Comparison of ENCODE assay signal across 11 mouse cellular contexts in the genomic region with DNA sequence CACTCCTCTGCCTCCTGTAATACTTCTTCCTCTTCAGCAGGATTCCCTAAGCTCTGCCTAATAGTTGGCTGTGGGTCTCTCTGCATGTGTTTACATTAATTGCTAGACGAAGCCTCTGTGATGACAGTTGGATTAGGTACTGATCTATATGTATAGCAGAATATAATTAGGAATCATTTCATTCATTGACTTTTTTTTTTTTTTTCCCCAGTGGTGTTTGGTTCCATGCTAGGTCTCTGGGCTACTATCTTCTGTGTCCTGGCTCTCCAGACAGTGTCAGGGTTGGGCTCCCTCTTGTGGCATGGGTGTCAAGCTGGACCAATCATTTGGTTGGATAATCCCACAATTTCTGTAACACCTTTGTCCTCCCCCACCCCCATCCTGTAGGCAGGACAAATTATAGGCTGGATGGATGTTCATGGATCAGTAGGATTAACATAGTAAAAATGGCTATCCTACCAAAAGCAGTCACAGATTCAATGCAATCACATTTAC.
A peak's percentile ranks its signal among the peaks of the same experiment; 100 is the strongest.
DNase-seq lines count a peak whose midpoint lies in the region; ATAC-seq and TF ChIP-seq lines count a peak whose summit lies in the region.
"Had no signal": no experiment of that assay in that cellular context is flagged by ENCODE, and none has a peak within 500 bp of the region (broad histone marks: within the 10 kb centered on the region; RNA-seq: fewer than 3 reads in every experiment).

No protein-coding gene starts in this region.

- H3K36me3 ChIP-seq in kidney, postnatal 0 days (ENCODE audit: insufficient read depth, low read length), result no peaks in the 10 kb centered on the region
- no peaks in the 10 kb centered on the region for H3K36me3 ChIP-seq in kidney, embryonic 14.5 days (ENCODE audit: control insufficient read depth, insufficient read depth, low read length)
- H3K36me3 ChIP-seq in MEL (ENCODE audit: control insufficient read depth in 1 of 2, insufficient read depth in 2 of 2, low read length in 2 of 2), result peaks cover 0 to 39% of the 10 kb centered on the region in 2 experiments; a peak in 3 of 4 replicates
- H3K36me3 ChIP-seq in lung, embryonic 14.5 days (ENCODE audit: insufficient read depth), result 0 out of 2 replicates have a peak, but pooled peaks cover 6% of the 10 kb centered on the region
- H3K36me3 ChIP-seq in limb, embryonic 10.5 days, result peaks cover 15% of the 10 kb centered on the region

- H3K4me3 ChIP-seq in kidney, postnatal 0 days (replicated peaks; ENCODE audit: low read depth, low read length), result no peak overlapping the region
- H3K4me3 ChIP-seq in kidney, embryonic 14.5 days (ENCODE audit: low read length), result no peak overlapping the region
- no peak overlapping the region for H3K4me3 ChIP-seq in MEL (ENCODE audit: control insufficient read depth in 1 of 2, insufficient read depth in 1 of 2, low read depth in 2 of 2, low read length in 2 of 2)
- no peak overlapping the region for H3K4me3 ChIP-seq in lung, embryonic 14.5 days (ENCODE audit: low read depth, low read length)
- no peak overlapping the region for H3K4me3 ChIP-seq in limb, embryonic 10.5 days
- H3K4me3 ChIP-seq: heart, embryonic 13.5 days; midbrain, embryonic 13.5 days had no signal

- no peaks in the 10 kb centered on the region for H3K9me3 ChIP-seq in kidney, postnatal 0 days (replicated peaks; ENCODE audit: low read length)
- no peaks in the 10 kb centered on the region for H3K9me3 ChIP-seq in kidney, embryonic 14.5 days (ENCODE audit: control insufficient read depth, low read length)
- no peaks in the 10 kb centered on the region for H3K9me3 ChIP-seq in MEL (replicated peaks; ENCODE audit: insufficient read depth, low read length)
- H3K9me3 ChIP-seq in lung, embryonic 14.5 days (ENCODE audit: low read depth, low read length), result no peaks in the 10 kb centered on the region
- no peaks in the 10 kb centered on the region for H3K9me3 ChIP-seq in limb, embryonic 10.5 days (replicated peaks)
- H3K9me3 ChIP-seq: heart, embryonic 13.5 days; midbrain, embryonic 13.5 days had no signal

- TF ChIP-seq POLR2A in MEL (IDR thresholded peaks at IDR 0.05; ENCODE audit: control insufficient read depth in 1 of 2, insufficient read depth in 1 of 2, low read depth in 1 of 2, low read length in 2 of 2, poor library complexity in 1 of 2), result no peak

- DNase-seq in cerebellum, adult 11 months, result peak; percentile 21
- no peak for DNase-seq in cerebellum, adult 9-11 months
- no peak for DNase-seq in kidney, postnatal 0 days (ENCODE audit: low spot score)
- no peak for DNase-seq in MEL (ENCODE audit: low read depth, low spot score)
- DNase-seq in lung, embryonic 14.5 days, result peak; percentile 24
- DNase-seq in limb, embryonic 10.5 days (ENCODE audit: low spot score), result no peak
- DNase-seq: adrenal gland, postnatal 10 days had no signal

- TF ChIP-seq CTCF in kidney, postnatal 0 days (IDR thresholded peaks at IDR 0.05; ENCODE audit: low read depth), result peak; percentile 49
- TF ChIP-seq CTCF in MEL (IDR thresholded peaks at IDR 0.05 in 2 of 3, conservative IDR thresholded peaks at IDR 0.05 in 1 of 3; ENCODE audit: control insufficient read depth in 1 of 3, insufficient read depth in 1 of 3, low read depth in 2 of 3, low read length in 3 of 3, poor library complexity in 1 of 3, severe bottlenecking in 1 of 3), result peak; percentile 6 to 56 (median 42); a peak in 4 of 6 replicates
- no peak; the same call in 1 of the 2 replicates for TF ChIP-seq CTCF in lung, embryonic 14.5 days (IDR thresholded peaks at IDR 0.05; ENCODE audit: low read depth)

- H3K9ac ChIP-seq in kidney, postnatal 0 days (ENCODE audit: low read depth, low read length), result no peak overlapping the region
- H3K9ac ChIP-seq in kidney, embryonic 14.5 days (ENCODE audit: low read depth, low read length), result no peak overlapping the region
- no peak overlapping the region for H3K9ac ChIP-seq in MEL (ENCODE audit: control insufficient read depth, low read depth, low read length, poor library complexity, severe bottlenecking)
- no peak overlapping the region for H3K9ac ChIP-seq in lung, embryonic 14.5 days
- H3K9ac ChIP-seq: heart, embryonic 13.5 days; midbrain, embryonic 13.5 days had no signal

- 78% methylated on average over 1 of the region's 1 CpGs for WGBS in kidney, postnatal 0 days
- WGBS in kidney, embryonic 14.5 days, result 90% methylated on average over 1 of the region's 1 CpGs
- WGBS in lung, embryonic 14.5 days, result 42% methylated on average over 1 of the region's 1 CpGs
- WGBS in limb, embryonic 10.5 days, result 84% methylated on average over 1 of the region's 1 CpGs

- ATAC-seq in kidney, postnatal 0 days (replicated peaks; ENCODE audit: low FRiP score, low read depth), result no peak
- ATAC-seq in kidney, embryonic 14.5 days (ENCODE audit: low FRiP score, low TSS enrichment), result no peak
- ATAC-seq in lung, embryonic 14.5 days (ENCODE audit: insufficient read depth), result no peak
- no peak for ATAC-seq in inflammation-experienced regulatory T-cells, adult 6 months
- ATAC-seq: midbrain, embryonic 13.5 days had no signal

- no peaks in the 10 kb centered on the region for H3K4me1 ChIP-seq in kidney, postnatal 0 days (replicated peaks; ENCODE audit: insufficient read depth, low read length)
- H3K4me1 ChIP-seq in kidney, embryonic 14.5 days (ENCODE audit: control insufficient read depth, insufficient read depth, low read length), result peaks cover 5% of the 10 kb centered on the region; the same call in 1 of the 2 replicates
- H3K4me1 ChIP-seq in MEL (ENCODE audit: control insufficient read depth in 1 of 2, insufficient read depth in 2 of 2, low read length in 2 of 2), result peaks cover 7 to 9% of the 10 kb centered on the region in 2 experiments
- no peaks in the 10 kb centered on the region for H3K4me1 ChIP-seq in lung, embryonic 14.5 days (ENCODE audit: insufficient read depth)
- no peaks in the 10 kb centered on the region for H3K4me1 ChIP-seq in limb, embryonic 10.5 days
- H3K4me1 ChIP-seq: midbrain, embryonic 13.5 days had no signal

- no peak overlapping the region for H3K27ac ChIP-seq in kidney, postnatal 0 days
- no peak overlapping the region for H3K27ac ChIP-seq in kidney, embryonic 14.5 days (ENCODE audit: low read depth, low read length)
- no peak overlapping the region for H3K27ac ChIP-seq in MEL (ENCODE audit: control insufficient read depth, low read depth, low read length)
- H3K27ac ChIP-seq in lung, embryonic 14.5 days (ENCODE audit: low read depth), result no peak overlapping the region
- H3K27ac ChIP-seq in limb, embryonic 10.5 days, result no peak overlapping the region
- H3K27ac ChIP-seq: heart, embryonic 13.5 days; midbrain, embryonic 13.5 days had no signal

- H3K79me2 ChIP-seq in MEL (ENCODE audit: control insufficient read depth, insufficient read depth, low read length, poor library complexity), result peaks cover 28% of the 10 kb centered on the region

- no peak overlapping the region for H3K4me2 ChIP-seq in kidney, postnatal 0 days (ENCODE audit: low read length)
- no peak overlapping the region for H3K4me2 ChIP-seq in kidney, embryonic 14.5 days (replicated peaks; ENCODE audit: low read depth, low read length)
- no peak overlapping the region for H3K4me2 ChIP-seq in lung, embryonic 14.5 days
- H3K4me2 ChIP-seq: heart, embryonic 13.5 days; midbrain, embryonic 13.5 days had no signal

- no peaks in the 10 kb centered on the region for H3K27me3 ChIP-seq in kidney, postnatal 0 days (ENCODE audit: insufficient read depth, low read length)
- H3K27me3 ChIP-seq in kidney, embryonic 14.5 days (ENCODE audit: control insufficient read depth, insufficient read depth, low read length), result no peaks in the 10 kb centered on the region
- no peaks in the 10 kb centered on the region for H3K27me3 ChIP-seq in MEL (ENCODE audit: control insufficient read depth in 1 of 2, insufficient read depth in 2 of 2, low read length in 2 of 2)
- no peaks in the 10 kb centered on the region for H3K27me3 ChIP-seq in lung, embryonic 14.5 days (ENCODE audit: insufficient read depth, low read length)
- no peaks in the 10 kb centered on the region for H3K27me3 ChIP-seq in limb, embryonic 10.5 days (ENCODE audit: low read depth, poor library complexity, severe bottlenecking)
- H3K27me3 ChIP-seq: heart, embryonic 13.5 days; midbrain, embryonic 13.5 days had no signal

- TF ChIP-seq EP300 in MEL (IDR thresholded peaks at IDR 0.05; ENCODE audit: low read depth in 1 of 2, low read length in 2 of 2), result no peak

- TF ChIP-seq RAD21 in MEL (IDR thresholded peaks at IDR 0.05; ENCODE audit: low read depth, low read length), result peak; percentile 39

TF ChIP-seq in MEL, 35 proteins besides CTCF, POLR2A, EP300 and RAD21:
- 0 out of 2 replicates have a peak, but pooled peaks have one; percentile 12 for TF ChIP-seq ZC3H11A (IDR thresholded peaks at IDR 0.05; ENCODE audit: low read depth, low read length)
- peak; percentile 57 for TF ChIP-seq ZNF384 (IDR thresholded peaks at IDR 0.05; ENCODE audit: low read depth, low read length)
- TF ChIP-seq NELFE (IDR thresholded peaks at IDR 0.05; ENCODE audit: low read depth, low read length), result no peak
- TF ChIP-seq SMC3 (IDR thresholded peaks at IDR 0.05; ENCODE audit: low read depth, low read length), result peak; percentile 58

Comparison
In these comparisons a context has a peak if more than half of its experiments do, and no peak if none do; other contexts are left out.
1. DNase-seq: peak in cerebellum, adult 11 months (single experiment) and lung, embryonic 14.5 days (single experiment); none in cerebellum, adult 9-11 months (single experiment), kidney, postnatal 0 days (single experiment), MEL (single experiment) and limb, embryonic 10.5 days (single experiment).